9 mouse cellular contexts compared by ENCODE assay signal in the genomic region with DNA sequence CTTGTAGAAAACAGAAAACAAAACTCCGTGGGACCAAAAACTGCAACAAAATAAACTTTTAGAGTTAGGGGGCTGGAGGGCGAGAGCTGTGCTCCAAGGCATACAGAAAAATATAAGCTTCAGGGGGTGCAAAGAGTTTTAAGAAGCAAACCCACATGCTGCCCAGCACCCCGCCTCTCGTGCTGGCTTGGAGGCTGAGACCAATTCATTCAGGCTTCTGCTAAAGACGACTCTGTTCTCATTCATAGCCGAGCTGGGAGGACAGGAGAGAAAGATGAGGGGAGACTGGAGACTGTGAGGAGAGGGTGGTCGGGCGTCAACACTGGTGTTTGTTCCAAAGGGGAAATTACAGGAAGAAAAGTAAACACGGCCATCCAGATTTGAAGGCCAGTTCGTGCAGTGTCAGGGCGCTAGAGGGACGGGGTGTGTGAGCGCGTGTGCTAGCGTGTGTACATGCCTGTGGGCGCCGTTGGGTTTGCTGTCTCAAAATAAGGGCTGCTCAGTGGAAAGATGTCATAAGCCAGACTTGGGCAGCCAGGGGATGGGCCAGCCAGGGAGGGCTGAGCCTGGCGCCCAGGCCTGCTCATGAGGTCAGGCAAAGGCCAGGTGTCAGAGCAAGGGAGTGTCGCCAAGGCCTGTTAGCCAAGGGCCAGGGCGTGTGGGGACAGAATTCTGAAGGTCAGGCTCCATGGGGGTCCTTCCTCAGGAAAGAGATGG. TPM values are rescaled to one million over a fixed set of nuclear protein-coding genes. Genes with fewer than 3 reads are reported as not detected.
DNase-seq lines count a peak whose midpoint lies in the region; ATAC-seq and TF ChIP-seq lines count a peak whose summit lies in the region.
"Had no signal": no experiment of that assay in that cellular context is flagged by ENCODE, and none has a peak within 500 bp of the region (broad histone marks: within the 10 kb centered on the region; RNA-seq: fewer than 3 reads in every experiment).

No protein-coding gene starts in this region.

- no peak overlapping the region for H3K9ac ChIP-seq in forebrain, embryonic 14.5 days (ENCODE audit: low read length)
- H3K9ac ChIP-seq in hindbrain, embryonic 16.5 days (ENCODE audit: low read depth, low read length) = peak overlapping the region; percentile 35

- H3K4me2 ChIP-seq in forebrain, embryonic 14.5 days (ENCODE audit: low read length) = no peak overlapping the region; the same call in 1 of the 2 replicates
- H3K4me2 ChIP-seq in hindbrain, embryonic 16.5 days (ENCODE audit: low read length) = peak overlapping the region; percentile 10; the same call in 1 of the 2 replicates

- WGBS in forebrain, embryonic 14.5 days = 58% methylated on average over 20 of the region's 20 CpGs
- WGBS in hindbrain, embryonic 16.5 days = 55% methylated on average over 20 of the region's 20 CpGs
- 17% methylated on average over 20 of the region's 20 CpGs for WGBS in lung, adult 2 months

- no peak for TF ChIP-seq POLR2A in lung, adult 2 months (IDR thresholded peaks at IDR 0.05; ENCODE audit: borderline replicate concordance, extremely low read depth, low read depth, low read length)

- H3K27ac ChIP-seq in forebrain, embryonic 14.5 days (ENCODE audit: low read depth, low read length) = peak overlapping the region; percentile 76
- peak overlapping the region; percentile 77 for H3K27ac ChIP-seq in hindbrain, embryonic 16.5 days (ENCODE audit: low read depth, low read length)

- H3K36me3 ChIP-seq in forebrain, embryonic 14.5 days (ENCODE audit: control insufficient read depth, insufficient read depth, low read length) = no peaks in the 10 kb centered on the region
- H3K36me3 ChIP-seq in hindbrain, embryonic 16.5 days (ENCODE audit: control insufficient read depth, insufficient read depth, low read length) = no peaks in the 10 kb centered on the region

- ATAC-seq in forebrain, embryonic 14.5 days = peak; percentile 49
- ATAC-seq in hindbrain, embryonic 16.5 days = peak; percentile 83

- peak; percentile 96 for DNase-seq in heart, adult 11 months
- no peak for DNase-seq in heart, adult 8-10 months (ENCODE audit: low spot score)
- peak; percentile 41 for DNase-seq in forebrain, embryonic 14.5 days (ENCODE audit: low spot score)
- peak; percentile 62 for DNase-seq in lung, adult 2 months
- no peak for DNase-seq in retina, postnatal 1 day
- no peak for DNase-seq in thymus, adult 18-20 months
- DNase-seq in adrenal gland, adult 8-10 months = no peak

- H3K9me3 ChIP-seq in forebrain, embryonic 14.5 days (replicated peaks; ENCODE audit: control insufficient read depth, low read length) = no peaks in the 10 kb centered on the region
- H3K9me3 ChIP-seq in hindbrain, embryonic 16.5 days (ENCODE audit: control insufficient read depth, low read length) = no peaks in the 10 kb centered on the region

- no peaks in the 10 kb centered on the region for H3K27me3 ChIP-seq in forebrain, embryonic 14.5 days (replicated peaks; ENCODE audit: control insufficient read depth, insufficient read depth, low read length)
- H3K27me3 ChIP-seq in hindbrain, embryonic 16.5 days (replicated peaks; ENCODE audit: control insufficient read depth, insufficient read depth, low read length) = peaks cover 3% of the 10 kb centered on the region; the same call in 1 of the 2 replicates

- no peak for TF ChIP-seq CTCF in lung, adult 2 months (IDR thresholded peaks at IDR 0.05; ENCODE audit: insufficient read depth, low read length)

- H3K4me3 ChIP-seq in forebrain, embryonic 14.5 days (ENCODE audit: low read depth, low read length) = no peak overlapping the region
- no peak overlapping the region for H3K4me3 ChIP-seq in hindbrain, embryonic 16.5 days (ENCODE audit: low read length)
- no peak overlapping the region for H3K4me3 ChIP-seq in lung, adult 2 months (replicated peaks; ENCODE audit: extremely low read depth, low read depth, low read length)

- peaks cover 4% of the 10 kb centered on the region; the same call in 1 of the 2 replicates for H3K4me1 ChIP-seq in forebrain, embryonic 14.5 days (ENCODE audit: control insufficient read depth, insufficient read depth, low read length)
- peaks cover 23% of the 10 kb centered on the region for H3K4me1 ChIP-seq in hindbrain, embryonic 16.5 days (ENCODE audit: control insufficient read depth, insufficient read depth, low read depth, low read length)
- peaks cover 28% of the 10 kb centered on the region for H3K4me1 ChIP-seq in lung, adult 2 months (ENCODE audit: control insufficient read depth, insufficient read depth, low read length)

RNA-seq across cellular contexts. Expression of gene Atoh8, which starts 9.3 kb away (rescaled TPM):
- total RNA-seq in heart, adult 8-10 months (2022) = 10 to 100 TPM in 2 of 4 experiments, 1 to 10 TPM in 2; 9.6 to 10.9 (median 10.1) TPM
- 2.2 and 2.5 TPM in 2 replicates for polyA plus RNA-seq in forebrain, embryonic 14.5 days (2014; fragmentation: Nextera tagmentation; extraction: Ambion mirVana)
- polyA plus RNA-seq in hindbrain, embryonic 16.5 days (2015; fragmentation: Nextera tagmentation; extraction: Ambion mirVana) = 3.9 and 4.7 TPM in 2 replicates
- 26.4 and 26.7 TPM in 2 replicates for polyA plus RNA-seq in lung, adult 2 months (2012; rRNA removed)
- total RNA-seq in adrenal gland, adult 8-10 months (2022) = 1 to 10 TPM; 1.8 to 3.9 (median 2.2) TPM

RNA-seq across cellular contexts. Expression of gene Sftpb, which starts 59.7 kb away (rescaled TPM):
- total RNA-seq in heart, adult 8-10 months (2022) = under 1 TPM in 1 of 4 experiments, not detected in 3; 0.23 TPM
- polyA plus RNA-seq in forebrain, embryonic 14.5 days (2014; fragmentation: Nextera tagmentation; extraction: Ambion mirVana) = not detected in 2 replicates
- polyA plus RNA-seq in hindbrain, embryonic 16.5 days (2015; fragmentation: Nextera tagmentation; extraction: Ambion mirVana) = 0.61 and 0.70 TPM in 2 replicates
- polyA plus RNA-seq in lung, adult 2 months (2012; rRNA removed) = 5,575 and 7,301 TPM in 2 replicates
- not detected for total RNA-seq in adrenal gland, adult 8-10 months (2022)
- total RNA-seq: CH12.LX had no signal

Comparison
In these comparisons a context has a peak if more than half of its experiments do, and no peak if none do; other contexts are left out.
1. DNase-seq: peak in heart, adult 11 months (single experiment), forebrain, embryonic 14.5 days (single experiment) and lung, adult 2 months (single experiment); none in heart, adult 8-10 months (single experiment), retina, postnatal 1 day (single experiment), thymus, adult 18-20 months (0 of 2) and adrenal gland, adult 8-10 months (single experiment).
2. RNA of gene Sftpb, which starts 59.7 kb away (polyA plus RNA-seq): 5,575 to 7,301 TPM in lung, adult 2 months; 0.61 to 0.70 TPM in hindbrain, embryonic 16.5 days and not detected in forebrain, embryonic 14.5 days; every median in the first group is over 1,000 times any median in the second.